Mouse (Mus musculus): ENCODE results near the gene Syt5. TPM values are rescaled to one million over a fixed set of nuclear protein-coding genes. Genes with fewer than 3 reads are reported as not detected.

Syt5 gene
- polyA plus RNA-seq, 1 experiment from 2014 or later: 0.22 TPM

- DNase-seq (ENCODE audit: low spot score): peak; percentile 93
Measured at GRCm38 (mm10) chr7:4501558-4502397, 45.6 kb downstream of the Syt5 start, which contains the start of gene Ppp1r12c. TSS of gene Ppp1r12c (minus strand) at chr7:4501680.

- peak; percentile 52 for DNase-seq (ENCODE audit: low spot score)
Measured at GRCm38 (mm10) chr7:4500892-4501471, 46.4 kb downstream of the Syt5 start.

GRCm38 (mm10) chr7:4499034-4499433, 48.3 kb downstream of the Syt5 start:
- no peak for DNase-seq (ENCODE audit: low spot score)

GRCm38 (mm10) chr7:4498251-4498650, 49.1 kb downstream of the Syt5 start:
- DNase-seq (ENCODE audit: low spot score): no peak

- DNase-seq (ENCODE audit: low spot score): no peak
Measured at GRCm38 (mm10) chr7:4497271-4497903, 50.0 kb downstream of the Syt5 start.

GRCm38 (mm10) chr7:4496468-4496867, 50.9 kb downstream of the Syt5 start:
- no peak for DNase-seq (ENCODE audit: low spot score)

GRCm38 (mm10) chr7:4493991-4494390, 53.4 kb downstream of the Syt5 start:
- no peak for DNase-seq (ENCODE audit: low spot score)

- peak; percentile 45 for DNase-seq (ENCODE audit: low spot score)
Measured at GRCm38 (mm10) chr7:4492284-4493224, 54.8 kb downstream of the Syt5 start.

- no peak for DNase-seq (ENCODE audit: low spot score)
Measured at GRCm38 (mm10) chr7:4491308-4491707, 56.0 kb downstream of the Syt5 start.

Small RNA genes within 50 kb of the gene (microRNA-seq; reads per million reads assigned to microRNA genes)
- gene Gm23577 (ENCODE audit: borderline number of aligned reads): not detected

Other genes with a start within 250 kb of the Syt5 start
- 1.3 and 2.0 TPM in 2 replicates for gene Ncr1, start 209.8 kb downstream of the Syt5 start, polyA plus RNA-seq (2015; fragmentation: Nextera tagmentation; extraction: Ambion mirVana)
- not detected in 2 replicates for gene Gp6, start 149.8 kb downstream of the Syt5 start, polyA plus RNA-seq (2015; fragmentation: Nextera tagmentation; extraction: Ambion mirVana)
- 9.9 and 12.6 TPM in 2 replicates for gene Rdh13, start 101.9 kb downstream of the Syt5 start, polyA plus RNA-seq (2015; fragmentation: Nextera tagmentation; extraction: Ambion mirVana)
- gene Eps8l1, start 86.9 kb downstream of the Syt5 start, polyA plus RNA-seq (2015; fragmentation: Nextera tagmentation; extraction: Ambion mirVana): 0.79 and 5.9 TPM in 2 replicates
- 36.3 and 48.3 TPM in 2 replicates for gene Ppp1r12c, start 45.9 kb downstream of the Syt5 start, polyA plus RNA-seq (2015; fragmentation: Nextera tagmentation; extraction: Ambion mirVana)
- gene Tnnt1, start 31.2 kb downstream of the Syt5 start, polyA plus RNA-seq (2015; fragmentation: Nextera tagmentation; extraction: Ambion mirVana): 27.0 and 28.8 TPM in 2 replicates
- 2.5 and 3.0 TPM in 2 replicates for gene Tnni3, start 23.3 kb downstream of the Syt5 start, polyA plus RNA-seq (2015; fragmentation: Nextera tagmentation; extraction: Ambion mirVana)
- 1.6 and 1.7 TPM in 2 replicates for gene Dnaaf3, start 15.1 kb downstream of the Syt5 start, polyA plus RNA-seq (2015; fragmentation: Nextera tagmentation; extraction: Ambion mirVana)
- gene Ptprh, start 56.5 kb upstream of the Syt5 start, polyA plus RNA-seq (2015; fragmentation: Nextera tagmentation; extraction: Ambion mirVana): not detected in 2 replicates
- gene Tmem86b, start 83.9 kb upstream of the Syt5 start, polyA plus RNA-seq (2015; fragmentation: Nextera tagmentation; extraction: Ambion mirVana): 1.7 and 2.1 TPM in 2 replicates
- 19.8 and 23.8 TPM in 2 replicates for gene Ppp6r1, start 111.5 kb upstream of the Syt5 start, polyA plus RNA-seq (2015; fragmentation: Nextera tagmentation; extraction: Ambion mirVana)
- gene Hspbp1, start 137.5 kb upstream of the Syt5 start, polyA plus RNA-seq (2015; fragmentation: Nextera tagmentation; extraction: Ambion mirVana): 74.9 and 91.0 TPM in 2 replicates
- gene Brsk1, start 143.1 kb upstream of the Syt5 start, polyA plus RNA-seq (2015; fragmentation: Nextera tagmentation; extraction: Ambion mirVana): 0.06 and 0.20 TPM in 2 replicates
- 0.82 and 1.4 TPM in 2 replicates for gene Tmem150b, start 177.7 kb upstream of the Syt5 start, polyA plus RNA-seq (2015; fragmentation: Nextera tagmentation; extraction: Ambion mirVana)
- gene Kmt5c, start 192.6 kb upstream of the Syt5 start, polyA plus RNA-seq (2015; fragmentation: Nextera tagmentation; extraction: Ambion mirVana): 44.1 and 44.2 TPM in 2 replicates
- gene Cox6b2, start 205.6 kb upstream of the Syt5 start, polyA plus RNA-seq (2015; fragmentation: Nextera tagmentation; extraction: Ambion mirVana): 37.9 TPM in 2 replicates
- gene Fam71e2, start 223.8 kb upstream of the Syt5 start, polyA plus RNA-seq (2015; fragmentation: Nextera tagmentation; extraction: Ambion mirVana): not detected in 2 replicates
- 0.13 and 0.30 TPM in 2 replicates for gene Il11, start 235.3 kb upstream of the Syt5 start, polyA plus RNA-seq (2015; fragmentation: Nextera tagmentation; extraction: Ambion mirVana)
- gene Tmem190, start 235.4 kb upstream of the Syt5 start, polyA plus RNA-seq (2015; fragmentation: Nextera tagmentation; extraction: Ambion mirVana): 0.23 TPM in 1 of 2 replicates, not detected in the other
- 9.6 and 11.7 TPM in 2 replicates for gene Tmem238, start 242.1 kb upstream of the Syt5 start, polyA plus RNA-seq (2015; fragmentation: Nextera tagmentation; extraction: Ambion mirVana)
- 546 and 590 TPM in 2 replicates for gene Rpl28, start 245.3 kb upstream of the Syt5 start, polyA plus RNA-seq (2015; fragmentation: Nextera tagmentation; extraction: Ambion mirVana)